Mouse (Mus musculus): ENCODE measurements around the gene Haus2.

Haus2 gene

DNA sequence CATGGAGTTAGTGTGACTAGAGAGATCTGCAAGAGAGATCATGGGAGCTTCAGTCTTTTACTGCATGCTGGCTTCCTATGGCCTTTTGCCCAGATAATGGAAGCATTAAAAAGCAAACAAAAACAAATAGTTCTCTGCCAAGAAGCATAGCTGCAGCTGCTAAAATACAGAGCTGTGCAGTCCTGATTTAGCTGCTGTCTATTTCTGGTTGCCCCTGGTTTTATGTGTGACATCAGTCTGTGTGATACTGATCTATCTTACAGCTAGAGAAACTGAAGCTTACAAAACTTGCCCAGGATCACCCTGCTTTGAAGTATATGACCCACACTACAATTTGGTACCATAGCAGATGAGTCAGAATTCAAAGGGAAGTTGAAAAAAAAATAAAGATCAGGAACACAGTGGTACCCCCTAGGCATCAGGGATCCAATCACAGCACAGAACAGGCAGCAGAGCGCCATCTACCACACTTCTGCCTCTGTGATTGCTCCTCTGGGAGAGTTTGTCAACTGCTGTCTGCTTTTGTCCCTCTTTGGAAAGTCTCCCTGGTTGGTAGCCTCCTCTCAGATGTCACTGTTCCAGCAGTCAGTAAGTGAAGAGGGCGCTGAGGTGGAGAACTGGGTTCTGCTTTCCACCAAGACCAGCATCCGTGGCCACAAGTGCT, 54.4 kb downstream of the Haus2 start:
- no peak for DNase-seq (ENCODE audit: low spot score)

DNA sequence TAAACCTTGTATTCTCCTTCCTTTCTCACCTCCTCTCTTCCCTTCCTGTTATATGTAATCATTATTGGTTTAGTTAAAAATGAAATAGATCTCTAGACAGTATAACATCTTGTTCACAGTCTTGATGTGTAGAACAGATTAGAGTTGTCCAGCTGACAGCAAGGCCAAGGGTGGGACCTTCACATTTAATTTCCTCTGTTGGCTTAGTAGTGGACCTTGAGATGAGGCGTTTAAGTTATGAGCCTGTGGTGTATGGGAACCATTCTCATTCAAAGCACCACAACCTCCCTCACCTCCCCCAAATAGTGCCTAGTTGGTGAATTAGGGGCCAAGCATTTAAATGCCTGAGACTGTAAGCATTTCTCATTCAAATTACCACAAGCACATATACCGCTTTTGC, 58.3 kb downstream of the Haus2 start:
- DNase-seq (ENCODE audit: low spot score) = no peak

DNA sequence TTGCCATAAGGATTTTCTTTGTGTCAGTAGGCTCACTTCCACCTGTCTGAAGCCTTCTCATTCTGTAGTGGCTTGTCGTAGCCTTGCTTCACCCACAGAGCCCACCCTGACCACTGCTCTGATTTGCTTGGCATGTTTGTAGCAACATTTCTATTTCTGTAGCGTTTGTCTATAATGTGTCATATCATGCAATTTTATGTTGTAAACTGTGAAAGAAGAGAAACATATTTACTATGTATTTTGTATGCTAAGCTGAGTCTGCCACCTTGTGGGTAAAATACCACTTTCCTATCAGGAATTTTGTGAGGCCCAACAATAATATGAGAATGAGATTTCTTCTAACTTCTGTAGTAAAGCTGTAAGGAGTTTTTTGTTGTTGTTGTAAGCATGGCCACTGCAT, 61.1 kb downstream of the Haus2 start:
- no peak for DNase-seq (ENCODE audit: low spot score)

Data from ovary, postnatal 36 days (tissue).